Mouse (Mus musculus): ENCODE results near the gene Atxn7l3b.
"Not testable (repeated sequence)": the region's sequence is repeated elsewhere in the genome, so short reads cannot be mapped to it uniquely, and the experiment has no call there.

Atxn7l3b gene

DNA sequence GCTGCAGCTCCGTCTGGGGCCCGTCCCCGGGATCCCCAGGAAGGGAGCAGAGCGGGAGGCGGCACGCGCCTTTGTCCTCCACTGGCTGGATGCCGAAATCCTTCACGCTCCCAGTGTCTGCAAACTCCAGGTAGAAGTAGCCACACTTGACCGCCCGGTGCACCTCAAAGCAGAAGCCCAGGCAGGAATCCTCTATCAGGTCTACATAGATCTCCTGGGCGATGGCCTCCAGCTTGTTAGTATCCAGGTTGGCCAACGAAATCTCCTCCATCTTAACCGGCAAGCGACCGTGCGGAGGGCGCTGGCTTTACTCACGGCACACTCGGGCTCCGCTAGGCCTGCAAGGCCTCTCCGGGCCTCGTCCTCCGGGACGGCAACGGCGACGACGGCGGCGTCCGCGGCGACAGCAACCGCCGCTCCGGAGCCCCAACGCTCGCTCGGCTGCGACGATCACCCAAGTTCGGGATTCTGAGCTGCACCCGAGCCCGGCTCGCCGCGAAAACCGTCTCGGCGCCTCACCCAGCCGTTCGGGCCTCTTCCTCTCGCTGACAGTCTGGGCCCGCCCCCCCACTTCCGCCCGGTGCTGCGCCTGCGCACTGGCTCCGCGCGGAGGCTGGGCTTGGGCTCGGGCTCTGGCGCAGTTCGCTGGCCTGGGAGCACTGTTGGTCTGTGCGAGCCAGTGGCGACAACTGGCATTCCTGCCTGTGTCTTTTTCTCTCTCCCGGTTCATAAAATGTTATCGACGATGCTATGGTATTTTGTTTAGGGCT, at the start of gene Atxn7l3b:
Atxn7l3b (minus strand) TSS at position 550 of the 770 bp plus-strand sequence.
- DNase-seq (ENCODE audit: low spot score), result peak; percentile 93

DNA sequence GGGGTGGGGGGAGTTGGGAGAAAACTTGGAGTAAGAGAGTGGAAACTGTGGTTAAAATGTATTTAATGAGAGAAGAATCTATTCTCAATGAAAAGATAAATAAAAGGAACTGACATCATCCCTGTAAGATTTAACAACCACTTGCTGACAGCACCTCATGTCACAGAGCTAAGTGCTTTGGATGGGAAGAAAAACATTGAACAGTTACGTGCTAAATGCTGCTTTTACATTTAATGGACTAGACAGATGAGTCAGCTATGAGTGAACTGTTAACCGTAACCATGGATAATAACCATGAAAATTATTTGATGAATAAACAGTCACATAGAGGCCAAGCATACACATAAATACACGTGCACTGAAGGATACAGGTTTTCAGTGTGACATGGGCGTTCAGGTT, 48.8 kb upstream of the Atxn7l3b start:
- DNase-seq (ENCODE audit: low spot score), result no peak

DNA sequence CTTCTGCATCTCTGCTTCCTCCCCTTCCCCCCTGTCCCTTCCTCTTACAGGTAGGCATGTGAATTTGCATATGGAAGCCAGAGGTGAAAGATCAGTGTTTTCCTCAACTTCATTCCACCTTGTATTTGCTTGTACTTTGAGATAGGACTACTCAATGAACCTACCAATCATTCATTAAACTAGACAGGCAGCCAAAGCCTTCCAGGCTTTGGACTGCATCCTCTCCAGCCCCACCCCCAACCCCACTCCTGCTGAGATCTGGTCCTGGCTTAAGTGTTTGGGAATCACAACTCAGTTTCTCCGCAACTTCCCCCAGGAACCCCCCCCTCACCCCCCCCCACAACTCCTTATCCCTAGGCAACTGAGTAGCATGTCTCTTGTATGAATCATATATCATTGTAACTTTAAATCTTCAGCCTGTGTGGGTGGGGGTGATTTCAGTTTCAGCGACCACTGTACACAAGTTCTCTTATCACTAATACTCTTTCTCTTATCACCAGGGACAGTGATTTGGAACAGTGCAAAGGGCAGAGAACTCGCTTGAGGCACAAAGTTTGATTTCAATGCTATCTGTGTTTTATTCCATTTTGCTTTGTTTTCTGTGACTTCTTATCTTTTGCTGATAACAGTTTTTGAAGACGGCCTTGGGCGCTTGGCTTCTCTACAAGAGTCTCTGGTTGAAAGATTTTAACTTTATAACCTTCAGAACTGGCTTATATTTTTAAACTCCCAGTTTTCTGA, 44.7 kb upstream of the Atxn7l3b start:
- DNase-seq (ENCODE audit: low spot score), result peak; percentile 10

DNA sequence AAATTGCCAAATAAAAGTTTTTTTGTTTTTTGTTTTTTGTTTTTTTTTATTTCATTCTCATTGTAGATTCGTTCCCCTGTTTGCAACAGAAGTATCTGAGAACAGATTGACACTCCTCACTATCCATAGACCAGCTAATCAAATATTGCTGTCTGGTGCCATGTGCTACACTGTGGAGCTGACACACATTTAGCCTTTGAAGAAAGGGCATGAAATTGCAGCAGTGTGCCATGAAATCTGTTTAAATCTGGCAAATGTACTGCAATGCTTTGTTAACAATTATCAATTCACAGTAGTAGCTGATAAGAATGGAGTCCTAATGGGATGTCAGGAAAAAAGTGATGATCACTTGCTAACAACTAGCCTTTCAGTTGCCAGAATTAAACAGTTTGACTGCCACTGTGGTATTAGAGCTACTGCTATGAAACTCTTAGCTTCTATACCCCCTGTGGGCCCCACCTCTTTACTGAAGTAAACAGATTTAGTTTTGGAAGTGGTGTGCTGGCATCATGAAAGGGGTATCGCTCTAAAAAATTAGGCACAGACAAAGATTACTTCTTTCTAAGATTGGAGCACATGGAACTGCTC, 41.3 kb upstream of the Atxn7l3b start:
- DNase-seq (ENCODE audit: low spot score), result no peak

DNA sequence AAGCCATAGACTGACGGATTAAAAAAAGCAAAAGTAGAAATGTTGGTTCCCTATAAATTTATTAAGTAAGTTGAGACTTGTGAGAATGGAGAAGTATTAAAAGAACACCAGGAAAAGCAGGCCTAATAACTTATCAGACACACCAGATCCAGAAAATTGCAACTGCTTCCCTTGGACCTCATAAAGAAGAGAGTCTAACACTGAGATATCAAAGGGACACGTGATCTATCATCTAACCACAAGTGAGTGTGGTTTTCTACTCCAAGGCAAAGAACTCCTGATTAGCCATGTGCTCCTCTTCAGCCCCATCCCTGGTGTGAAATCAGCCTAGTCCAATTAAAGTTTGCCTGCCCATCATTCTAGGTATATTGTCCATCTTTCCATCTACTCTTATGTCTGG, 38.8 kb upstream of the Atxn7l3b start:
- DNase-seq (ENCODE audit: low spot score), result no peak

DNA sequence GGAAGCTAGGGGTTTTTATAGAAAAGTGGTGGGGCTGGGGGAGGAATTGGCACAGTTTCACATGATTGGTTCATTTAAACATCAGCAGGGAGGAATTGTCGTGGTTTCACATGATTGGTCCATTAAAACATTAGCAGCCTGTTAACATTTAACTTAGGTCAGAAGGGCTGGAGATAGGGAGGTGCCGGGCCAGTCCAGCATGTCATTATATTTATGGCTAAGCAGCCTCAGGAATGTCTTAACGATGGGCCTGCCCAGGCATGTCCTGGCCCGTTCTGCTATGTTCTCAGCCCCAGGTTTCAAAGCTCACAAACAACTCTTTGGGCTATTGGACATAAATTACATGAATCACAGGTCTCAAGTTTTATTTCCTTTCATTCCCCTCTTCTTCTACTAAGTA, 33.4 kb upstream of the Atxn7l3b start:
- not testable (repeated sequence) for DNase-seq (ENCODE audit: low spot score)

DNA sequence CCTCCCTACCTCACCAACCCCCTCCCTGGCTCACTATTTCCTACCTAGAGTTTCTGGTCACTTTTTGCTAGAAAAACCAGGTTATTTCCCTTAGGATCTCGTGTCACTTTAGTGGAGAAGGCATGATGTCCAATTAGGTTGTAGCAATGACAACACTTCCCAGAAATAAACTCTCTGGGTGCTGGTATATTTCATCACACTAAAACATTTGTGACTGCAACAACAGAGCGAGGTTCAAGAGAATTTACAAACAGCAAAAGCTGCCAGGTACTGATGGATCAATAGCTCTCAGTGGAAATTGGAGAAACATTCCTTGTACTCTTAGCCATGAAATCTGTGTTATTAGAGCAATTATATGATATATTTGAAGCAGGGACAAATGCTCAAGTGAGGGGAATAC, 25.3 kb upstream of the Atxn7l3b start:
- DNase-seq (ENCODE audit: low spot score), result no peak

DNA sequence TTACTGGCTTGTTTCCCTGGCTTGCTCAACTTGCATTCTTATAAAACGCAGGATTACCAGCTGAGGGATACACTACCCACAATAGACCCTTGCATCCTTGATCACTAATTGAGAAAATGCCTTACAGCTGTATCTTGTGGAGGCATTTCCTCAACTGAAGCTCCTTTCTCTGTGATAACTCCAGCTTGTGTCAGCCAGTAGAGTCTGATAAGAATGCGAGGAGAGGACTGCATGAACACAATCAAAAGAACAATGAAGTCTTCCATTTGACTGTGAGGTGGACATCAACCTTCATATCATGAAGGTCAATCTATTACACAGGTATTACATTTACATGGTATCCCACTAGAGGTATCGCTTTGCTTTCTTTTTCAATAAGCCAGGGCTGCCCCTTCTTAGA, 19.7 kb upstream of the Atxn7l3b start:
- no peak for DNase-seq (ENCODE audit: low spot score)

DNA sequence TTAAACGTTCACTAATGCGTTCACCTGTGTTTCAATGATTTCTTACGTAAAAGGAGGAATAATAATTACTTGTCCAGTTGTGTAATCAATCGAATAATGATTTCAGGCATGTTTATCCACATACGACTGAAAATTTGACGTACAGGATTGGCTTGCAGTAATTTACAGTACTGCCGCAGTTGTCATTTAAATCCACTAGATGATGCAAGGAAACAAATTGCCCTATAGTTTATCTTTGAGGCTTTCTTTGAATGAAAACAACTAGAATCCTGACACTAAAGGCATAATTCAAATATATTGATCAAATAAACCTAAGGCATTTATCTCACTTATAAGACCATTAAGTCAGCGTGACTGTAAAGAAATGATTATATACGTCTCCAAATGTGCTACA, 418 bp upstream of the Atxn7l3b start:
- no peak for DNase-seq (ENCODE audit: low spot score)

DNA sequence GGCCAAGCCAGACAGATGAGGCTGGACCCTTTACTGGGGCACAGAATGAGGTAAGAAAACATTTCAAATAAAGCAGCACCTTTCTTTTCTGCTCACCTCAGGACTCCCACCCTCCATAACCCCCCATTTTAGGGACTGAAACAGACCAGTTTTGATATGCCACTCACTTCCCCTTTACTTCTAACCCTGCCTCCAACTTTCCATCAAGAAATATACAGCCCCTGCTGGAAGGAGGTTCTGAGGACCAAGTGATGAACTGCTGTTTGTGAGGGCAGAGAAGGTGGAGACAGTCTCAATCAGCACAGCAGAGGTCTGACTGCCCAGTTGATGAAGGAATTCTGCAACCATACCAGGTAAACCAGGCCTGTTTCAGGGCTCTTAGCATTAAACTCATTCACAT, 1.8 kb downstream of the Atxn7l3b start:
- DNase-seq (ENCODE audit: low spot score), result no peak

DNA sequence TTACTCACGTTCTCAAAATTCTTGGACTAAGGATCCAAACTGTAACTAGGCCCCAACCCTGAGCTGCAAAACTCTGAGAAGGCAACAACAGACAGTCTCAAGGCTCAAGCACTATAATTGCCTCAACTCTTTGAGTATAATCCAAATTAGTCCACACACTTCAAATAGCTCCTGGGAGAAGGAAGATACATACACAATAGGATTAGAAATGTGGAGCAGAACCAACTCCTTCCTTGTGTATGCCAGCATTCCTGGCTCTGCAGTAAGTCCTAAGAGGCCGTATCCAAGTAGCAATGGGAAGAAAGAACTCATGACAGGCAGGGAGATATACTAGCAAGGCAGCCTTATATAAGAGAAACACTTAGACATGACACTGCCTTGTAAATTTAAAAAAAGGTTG, 2.5 kb downstream of the Atxn7l3b start:
- no peak for DNase-seq (ENCODE audit: low spot score)

DNA sequence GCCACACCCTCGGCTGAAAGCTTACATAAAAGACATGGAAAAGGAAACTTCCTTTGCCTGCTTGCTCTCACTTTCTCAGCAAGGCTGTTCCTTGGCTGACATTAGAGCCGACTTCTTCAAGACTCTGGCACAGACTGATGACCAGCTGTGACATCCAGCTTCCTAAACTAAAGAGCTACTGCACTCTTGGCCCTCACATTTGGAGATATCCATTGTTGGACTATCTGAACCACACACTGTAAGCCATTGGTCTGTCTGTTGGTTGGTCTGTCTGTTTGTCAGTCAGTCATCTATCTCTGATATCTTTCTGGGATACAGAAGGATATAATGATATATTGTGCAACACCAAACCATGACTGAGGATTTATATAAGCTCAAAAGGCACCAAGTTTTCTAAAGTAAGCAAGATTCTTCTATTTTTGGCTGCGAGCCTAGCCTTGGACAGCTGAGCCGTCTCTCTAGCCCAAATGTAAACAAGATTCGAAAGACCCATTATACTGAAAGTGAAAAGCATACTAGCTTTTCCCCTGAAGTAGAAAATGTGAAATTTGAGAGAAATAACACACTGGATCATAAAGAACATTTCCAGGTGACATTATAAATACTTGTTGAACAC, 12.1 kb downstream of the Atxn7l3b start:
- no peak for DNase-seq (ENCODE audit: low spot score)

DNA sequence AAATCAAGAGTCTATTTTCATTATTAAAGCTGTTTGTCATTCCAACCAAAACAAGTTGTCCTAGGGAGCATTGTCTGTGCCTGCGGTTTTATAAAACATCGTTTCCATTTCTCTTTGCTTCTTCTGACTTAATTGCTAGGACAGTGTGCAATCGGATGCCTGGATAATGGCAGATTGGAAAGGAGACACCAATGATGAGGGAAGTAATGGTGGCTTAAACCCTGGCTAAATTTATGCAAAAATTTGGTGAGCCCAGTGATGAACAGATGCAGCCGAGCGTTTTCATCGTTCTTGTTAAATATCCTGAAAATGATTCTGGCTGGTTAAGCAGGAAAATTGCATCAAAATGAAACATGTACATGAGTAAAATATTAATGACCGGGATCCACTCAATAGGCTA, 28.6 kb downstream of the Atxn7l3b start:
- DNase-seq (ENCODE audit: low spot score), result no peak

DNA sequence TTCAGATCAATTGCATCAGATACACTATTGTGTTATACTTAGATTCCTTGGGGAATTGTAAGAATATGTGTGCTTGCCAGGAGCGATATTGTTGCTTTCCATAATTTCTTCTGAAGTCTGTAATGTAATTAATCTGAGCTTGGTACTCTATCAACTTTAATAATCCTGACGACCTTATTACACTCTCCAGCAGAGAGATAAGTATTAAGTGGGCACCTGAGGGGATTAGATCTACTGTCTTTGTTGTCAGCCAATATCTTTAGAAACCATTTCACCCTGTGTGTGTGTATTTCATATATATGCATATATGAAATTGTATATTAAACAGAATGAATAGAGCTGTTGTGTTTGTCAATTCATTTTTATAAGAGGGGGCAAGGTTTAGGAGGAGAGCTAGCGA, 29.0 kb downstream of the Atxn7l3b start:
- DNase-seq (ENCODE audit: low spot score), result no peak

DNA sequence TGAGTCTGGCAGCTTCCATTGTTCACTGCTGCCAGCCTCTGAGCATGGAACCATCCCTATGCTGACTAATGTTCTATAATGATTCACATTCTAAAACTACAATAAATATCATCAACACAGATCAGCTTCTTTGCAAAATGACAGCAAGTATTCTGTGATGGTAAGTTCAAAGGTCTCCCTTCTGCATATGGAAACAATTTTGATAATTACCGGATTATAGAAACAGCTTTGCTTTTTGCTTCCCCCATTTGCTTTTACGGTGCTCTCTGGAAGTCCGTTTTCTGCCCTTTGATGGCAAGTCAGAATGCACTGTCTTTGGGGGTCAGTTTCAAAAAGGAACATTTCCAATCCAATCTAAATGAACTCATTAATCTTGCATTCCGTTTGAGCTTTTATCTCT, 32.2 kb downstream of the Atxn7l3b start:
- DNase-seq (ENCODE audit: low spot score), result no peak

DNA sequence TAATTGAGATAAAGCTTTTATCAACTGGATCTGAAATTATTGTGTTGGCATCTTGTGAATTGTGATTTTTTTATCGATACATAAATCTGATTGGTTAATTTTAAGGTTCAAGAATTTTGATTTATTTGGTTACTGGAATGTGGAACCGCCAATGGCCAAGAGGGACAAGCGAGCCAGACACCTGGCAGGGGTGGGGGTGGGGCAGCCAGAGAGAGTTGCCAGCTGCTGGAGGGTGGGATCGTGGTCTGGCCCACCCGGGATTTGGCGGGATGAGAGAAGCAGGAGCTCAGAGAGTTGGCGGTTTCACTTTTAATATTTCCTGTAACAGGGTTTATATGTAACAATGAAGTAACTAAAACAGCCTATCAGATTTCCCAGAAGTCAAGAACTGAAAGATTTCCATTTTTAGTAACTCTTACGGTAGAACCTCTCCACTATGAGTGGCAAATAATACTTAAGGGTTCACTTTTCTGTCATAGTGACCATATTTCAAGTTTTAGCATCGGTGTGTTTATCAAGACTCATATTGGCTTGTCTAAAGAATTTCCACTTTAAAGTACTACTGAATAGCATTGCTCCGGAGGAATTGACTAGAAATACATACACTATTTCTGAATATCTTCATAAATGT, 35.1 kb downstream of the Atxn7l3b start:
- DNase-seq (ENCODE audit: low spot score), result no peak

DNA sequence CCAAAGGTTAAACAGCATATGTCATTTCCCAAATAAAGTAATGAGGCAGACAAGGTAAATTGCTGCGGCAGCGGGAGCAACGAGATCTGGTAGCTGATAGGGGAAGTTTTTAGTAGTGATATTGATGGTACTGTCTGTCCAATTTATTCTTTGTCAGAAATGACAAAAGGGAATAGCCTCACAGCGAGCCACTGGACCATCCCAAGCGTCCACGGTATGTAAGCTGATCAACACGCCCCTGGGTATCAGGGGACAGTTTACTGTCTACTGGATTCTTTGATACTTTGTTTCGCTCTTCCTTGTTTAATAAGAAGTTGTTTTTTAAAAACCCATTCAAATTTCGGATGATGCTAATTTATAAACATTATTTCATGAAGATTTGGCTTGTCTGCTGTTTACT, 44.7 kb downstream of the Atxn7l3b start:
- no peak for DNase-seq (ENCODE audit: low spot score)

DNA sequence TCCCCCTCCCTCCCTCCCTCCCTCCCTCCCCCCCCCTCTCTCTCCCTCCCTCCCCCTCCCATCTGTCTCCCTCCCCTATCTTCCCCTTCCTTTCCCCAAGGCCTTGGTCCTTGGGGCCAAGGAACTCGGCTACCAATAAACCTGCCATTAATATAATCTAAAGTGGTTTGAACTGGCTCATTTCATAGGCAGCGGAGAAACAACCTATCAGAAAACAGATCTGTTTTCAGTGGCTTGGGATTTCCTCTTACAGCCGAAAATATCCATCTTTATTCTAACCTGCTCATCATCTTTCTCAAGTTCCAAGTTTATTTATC, 45.2 kb downstream of the Atxn7l3b start:
- DNase-seq (ENCODE audit: low spot score), result no peak

DNA sequence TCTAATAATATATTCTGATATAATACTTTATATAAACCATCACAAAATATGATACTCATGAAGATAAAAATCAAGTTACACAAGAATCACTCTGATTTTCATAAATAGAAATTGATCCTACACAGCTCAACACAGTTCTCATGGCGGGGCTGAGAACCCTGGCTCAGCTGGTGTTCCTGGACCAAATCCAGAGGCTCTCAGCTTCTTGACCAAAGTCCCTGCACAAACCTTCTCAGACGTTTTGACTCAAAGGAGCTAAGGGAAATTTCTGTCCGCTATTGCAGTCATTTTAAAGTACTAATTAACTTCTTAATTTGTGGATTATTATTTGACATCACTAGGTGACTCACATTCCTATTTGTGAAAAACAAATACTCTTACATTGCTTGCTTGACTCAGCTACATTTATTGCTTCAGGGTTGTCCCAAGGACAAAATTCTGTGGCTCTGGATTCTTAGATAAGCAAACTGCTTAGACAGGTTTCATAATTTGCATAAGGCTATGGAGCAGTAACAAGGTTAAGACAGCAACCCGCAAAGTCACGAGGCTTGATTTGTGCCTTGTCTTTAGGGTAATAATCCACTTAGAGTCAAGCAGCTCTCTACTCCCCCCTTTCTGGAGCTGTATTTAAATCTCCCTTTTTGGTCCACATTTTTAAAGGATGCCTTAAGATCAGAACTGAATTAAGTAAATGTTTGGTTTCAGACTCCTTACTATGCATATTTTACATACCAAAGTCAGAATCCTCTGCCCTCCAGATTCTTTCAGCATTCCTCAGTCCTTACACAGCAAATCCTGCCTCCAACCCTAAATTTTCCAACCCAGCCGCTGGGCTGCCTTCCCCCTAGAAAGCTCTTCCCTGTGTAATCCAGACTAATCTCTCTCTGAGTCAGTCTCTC, 45.8 kb downstream of the Atxn7l3b start:
- DNase-seq (ENCODE audit: low spot score), result no peak

DNA sequence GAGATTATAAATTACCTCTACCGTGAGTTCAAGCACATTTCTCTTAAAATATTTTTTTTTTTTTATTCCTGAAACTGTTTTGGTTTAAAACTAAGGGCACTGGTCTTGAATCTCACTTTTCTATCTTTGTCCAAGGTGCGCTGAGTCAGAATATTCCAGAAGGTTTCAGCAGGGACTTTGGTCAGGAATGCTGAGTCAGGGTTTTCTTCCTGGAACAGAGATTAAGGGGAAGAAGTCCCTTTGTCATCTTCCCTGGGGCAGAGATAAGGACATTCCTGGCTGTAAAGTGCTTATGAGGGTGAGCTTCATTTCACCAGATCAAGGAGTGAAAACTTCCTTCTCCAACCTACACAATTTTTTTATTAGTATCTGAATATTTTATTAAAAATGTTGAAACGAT, 46.7 kb downstream of the Atxn7l3b start:
- DNase-seq (ENCODE audit: low spot score), result no peak

DNA sequence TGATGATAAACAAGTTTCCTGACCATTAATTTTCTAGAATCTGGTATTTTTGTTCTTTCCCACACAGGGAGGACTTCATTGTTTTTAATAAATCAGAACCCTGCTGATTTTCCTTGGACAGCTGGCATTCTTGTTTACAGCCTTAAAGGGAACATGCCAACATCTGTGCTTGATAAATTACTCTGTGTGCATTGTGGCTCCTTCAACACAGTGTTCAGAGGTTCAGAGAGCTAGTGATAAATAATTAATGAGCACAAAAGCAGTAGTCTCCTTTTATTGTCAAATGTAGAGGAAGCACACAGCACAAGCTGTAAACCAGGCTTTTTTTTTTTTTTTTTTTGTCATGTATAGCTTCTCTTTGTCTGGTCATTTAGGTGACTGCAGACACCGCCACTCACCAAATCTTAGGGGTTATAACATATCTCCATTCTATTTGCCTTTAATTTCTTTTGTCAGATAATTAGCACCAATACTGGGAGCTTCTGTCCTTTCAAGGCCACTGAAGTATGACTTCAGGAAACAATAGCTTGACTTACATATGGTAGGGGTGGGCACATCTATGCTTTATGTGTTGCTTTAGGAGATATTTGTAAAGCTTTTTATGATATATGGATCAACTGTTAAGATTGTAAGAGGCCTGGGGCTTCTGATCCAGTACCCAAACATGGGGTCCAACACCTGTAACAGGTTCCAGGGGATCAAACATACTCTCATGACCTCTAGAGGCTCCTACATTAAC, 52.0 kb downstream of the Atxn7l3b start:
- no peak for DNase-seq (ENCODE audit: low spot score)

Measured in testis, postnatal 14 days (tissue).